Mouse (Mus musculus) gastrocnemius, adult 2 months (tissue): ENCODE measurements at regions not wholly inside any gene's neighbourhood (a gene's known extent, or its start where the extent isn't known, plus 50 kb on each side); places are given as distances from the start of the nearest gene placed in this dataset.

Experiments used
- DNase-seq: peaks from one replicate; pipeline ENCODE4 v3.0.0; 2022
- H3K27ac ChIP-seq: fragments of 200-600 bp; 2 replicates; pipeline ENCODE4 v1.8.1; 2022; ENCODE audit warnings: mild to moderate bottlenecking
- H3K4me3 ChIP-seq: fragments of 200-600 bp; 2 replicates; pipeline ENCODE4 v1.8.1; 2022; ENCODE audit warnings: mild to moderate bottlenecking, moderate library complexity
- CTCF ChIP-seq: fragments of 200-600 bp; IDR thresholded peaks from 2 replicates; pipeline ENCODE4 v1.8.1; 2022; ENCODE audit warnings: antibody characterized with exemption, mild to moderate bottlenecking, moderate library complexity
- intact Hi-C: fragments of 180-260 bp; cut with DNase I; formaldehyde crosslinking; loops from one replicate; pipeline ENCODE4 v1.15.1; 2025

GRCm38 (mm10) chr2:48001800-48002507, 812.0 kb upstream of the Acvr2a start:
- no peak for DNase-seq
- H3K27ac ChIP-seq, result peak overlapping the region; percentile 28; the same call in 1 of the 2 replicates

GRCm38 (mm10) chr2:48010308-48010707, 803.6 kb upstream of the Acvr2a start:
- intact Hi-C loops, result no loop called here
- Histone ChIP-seq H3K4me3 (no peak overlapping the region), H3K27ac (no peak overlapping the region)
- no peak for TF ChIP-seq CTCF
- DNase-seq, result no peak

More at GRCm38 (mm10) chr2:48001800-48002507, 812.0 kb upstream of the Acvr2a start:
- H3K4me3 ChIP-seq, result peak overlapping the region; percentile 23; the same call in 1 of the 2 replicates
- TF ChIP-seq CTCF, result peak; percentile 90
- intact Hi-C loops, result loop anchor here (2.0 to 10.0 kb wide), 3 partner anchors 453 to 885 kb away; partner anchors contain the start of gene Acvr2a

GRCm38 (mm10) chr2:48027559-48027958, 786.4 kb upstream of the Acvr2a start:
- H3K4me3 ChIP-seq, result no peak overlapping the region
- no peak overlapping the region for H3K27ac ChIP-seq
- DNase-seq, result no peak
- TF ChIP-seq CTCF, result no peak
- intact Hi-C loops, result no loop called here

- intact Hi-C loops, result no loop called here
- Histone ChIP-seq H3K27ac (no peak overlapping the region), H3K4me3 (no peak overlapping the region)
- no peak for TF ChIP-seq CTCF
- DNase-seq, result no peak
These were observed 752.5 kb upstream of the Acvr2a start for GRCm38 (mm10) chr2:48061375-48061774.

GRCm38 (mm10) chr2:48063436-48063835, 750.5 kb upstream of the Acvr2a start:
- no peak overlapping the region for H3K4me3 ChIP-seq
- intact Hi-C loops, result no loop called here
- TF ChIP-seq CTCF, result no peak

GRCm38 (mm10) chr2:48065162-48065561, 748.7 kb upstream of the Acvr2a start:
- intact Hi-C loops, result no loop called here
- no peak for TF ChIP-seq CTCF
- H3K27ac ChIP-seq, result no peak overlapping the region
- no peak overlapping the region for H3K4me3 ChIP-seq
- no peak for DNase-seq

More at GRCm38 (mm10) chr2:48063436-48063835, 750.5 kb upstream of the Acvr2a start:
- DNase-seq, result peak; percentile 20
- H3K27ac ChIP-seq, result no peak overlapping the region

GRCm38 (mm10) chr2:48082120-48082799, 731.6 kb upstream of the Acvr2a start:
- TF ChIP-seq CTCF, result no peak
- intact Hi-C loops, result no loop called here
- no peak for DNase-seq
- no peak overlapping the region for H3K4me3 ChIP-seq
- H3K27ac ChIP-seq, result no peak overlapping the region

GRCm38 (mm10) chr2:48098287-48098686, 715.6 kb upstream of the Acvr2a start:
- no peak for TF ChIP-seq CTCF
- Histone ChIP-seq H3K27ac (no peak overlapping the region), H3K4me3 (no peak overlapping the region)
- intact Hi-C loops, result no loop called here
- DNase-seq, result no peak

GRCm38 (mm10) chr2:48098931-48099531, 714.9 kb upstream of the Acvr2a start:
- DNase-seq, result no peak
- TF ChIP-seq CTCF, result no peak
- Histone ChIP-seq H3K27ac (no peak overlapping the region), H3K4me3 (no peak overlapping the region)
- intact Hi-C loops, result no loop called here

- DNase-seq, result no peak
- intact Hi-C loops, result no loop called here
- TF ChIP-seq CTCF, result no peak
- Histone ChIP-seq H3K27ac (no peak overlapping the region), H3K4me3 (no peak overlapping the region)
These were observed 690.2 kb upstream of the Acvr2a start for GRCm38 (mm10) chr2:48123662-48124061.

- no peak for DNase-seq
- no peak for TF ChIP-seq CTCF
- H3K27ac ChIP-seq, result peak overlapping the region; percentile 71
- intact Hi-C loops, result loop anchor here (5.0 kb wide), 1 partner anchor 269 kb away; no protein-coding TSS in a partner anchor
- no peak overlapping the region for H3K4me3 ChIP-seq
These were observed 675.8 kb upstream of the Acvr2a start for GRCm38 (mm10) chr2:48138051-48138611.

GRCm38 (mm10) chr2:48141281-48141680, 672.6 kb upstream of the Acvr2a start:
- DNase-seq, result no peak
- Histone ChIP-seq H3K4me3 (no peak overlapping the region), H3K27ac (no peak overlapping the region)
- intact Hi-C loops, result no loop called here
- TF ChIP-seq CTCF, result no peak

GRCm38 (mm10) chr2:48154706-48155105, 659.2 kb upstream of the Acvr2a start:
- DNase-seq, result no peak
- H3K27ac ChIP-seq, result no peak overlapping the region
- TF ChIP-seq CTCF, result no peak
- H3K4me3 ChIP-seq, result no peak overlapping the region
- intact Hi-C loops, result no loop called here
